Mouse (Mus musculus): ENCODE results near the gene Pcbd2. TPM values are rescaled to one million over a fixed set of nuclear protein-coding genes. Genes with fewer than 3 reads are reported as not detected.

Pcbd2 gene
- polyA plus RNA-seq, 1 experiment from 2014 or later: 30.4 TPM

- no peaks in the 10 kb centered on the region for H3K27me3 ChIP-seq (ENCODE audit: insufficient read depth, poor library complexity, severe bottlenecking)
- DNase-seq (ENCODE audit: low spot score): no peak
- H3K36me3 ChIP-seq: no peaks in the 10 kb centered on the region
- no peaks in the 10 kb centered on the region for H3K9me3 ChIP-seq
- WGBS: 83% methylated on average over 6 of the region's 6 CpGs
- peaks cover 17% of the 10 kb centered on the region for H3K4me1 ChIP-seq (replicated peaks)
- H3K27ac ChIP-seq: no peak overlapping the region
- H3K4me3 ChIP-seq: no peak overlapping the region
Observed at GRCm38 (mm10) chr13:55757645-55758044, 30.5 kb downstream of the Pcbd2 start.

DNA sequence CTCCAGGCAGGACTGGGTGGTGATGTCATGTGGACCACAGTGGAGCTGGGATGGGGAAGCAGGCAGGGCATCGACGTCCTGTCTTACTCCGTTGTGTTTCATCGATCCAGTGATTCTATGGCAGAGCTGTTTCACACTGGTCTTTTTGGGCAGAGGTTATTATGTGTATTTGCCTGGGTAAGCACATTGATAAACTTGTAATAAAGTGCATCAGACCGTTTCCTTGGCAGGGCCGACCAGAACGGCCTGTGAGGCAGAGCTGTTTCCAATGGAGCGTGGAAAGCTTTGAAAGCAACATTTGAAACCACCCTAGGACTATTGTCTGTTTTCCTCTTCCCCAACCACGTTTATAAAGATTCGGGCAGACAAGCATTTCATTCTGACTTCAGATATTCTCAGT is 33.4 kb downstream of the Pcbd2 start:
- no peak for DNase-seq (ENCODE audit: low spot score)
- Histone ChIP-seq H3K4me3 (no peak overlapping the region), H3K36me3 (no peaks in the 10 kb centered on the region), H3K27me3 (ENCODE audit: insufficient read depth, poor library complexity, severe bottlenecking) (no peaks in the 10 kb centered on the region), H3K9me3 (no peaks in the 10 kb centered on the region), H3K27ac (no peak overlapping the region), H3K4me1 (replicated peaks) (peaks cover 17% of the 10 kb centered on the region)
- WGBS: 49% methylated on average over 10 of the region's 10 CpGs

DNA sequence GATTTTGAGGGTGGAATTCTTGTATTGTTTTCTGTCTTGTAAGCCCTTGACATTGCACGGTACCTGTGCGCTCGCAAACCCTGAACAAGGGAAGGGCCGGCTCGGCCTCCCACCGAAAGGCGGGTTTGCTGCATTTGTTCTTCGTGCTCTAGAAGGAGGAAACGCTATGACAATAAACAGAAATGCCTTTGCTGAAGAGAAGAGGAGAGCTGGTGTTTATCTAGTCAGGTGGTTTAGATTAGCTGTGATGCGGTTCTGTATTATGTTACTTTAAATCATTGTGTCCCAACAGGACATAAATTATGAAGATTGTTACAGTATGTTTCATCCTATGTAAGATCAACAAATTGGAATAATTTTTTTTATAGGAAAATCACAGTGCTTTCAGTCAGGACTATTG is 34.3 kb downstream of the Pcbd2 start:
- 82% methylated on average over 10 of the region's 10 CpGs for WGBS
- no peak overlapping the region for H3K4me3 ChIP-seq
- no peak overlapping the region for H3K27ac ChIP-seq
- no peaks in the 10 kb centered on the region for H3K27me3 ChIP-seq (ENCODE audit: insufficient read depth, poor library complexity, severe bottlenecking)
- peaks cover 15% of the 10 kb centered on the region for H3K4me1 ChIP-seq (replicated peaks)
- DNase-seq (ENCODE audit: low spot score): no peak
- no peaks in the 10 kb centered on the region for H3K36me3 ChIP-seq
- no peaks in the 10 kb centered on the region for H3K9me3 ChIP-seq

DNA sequence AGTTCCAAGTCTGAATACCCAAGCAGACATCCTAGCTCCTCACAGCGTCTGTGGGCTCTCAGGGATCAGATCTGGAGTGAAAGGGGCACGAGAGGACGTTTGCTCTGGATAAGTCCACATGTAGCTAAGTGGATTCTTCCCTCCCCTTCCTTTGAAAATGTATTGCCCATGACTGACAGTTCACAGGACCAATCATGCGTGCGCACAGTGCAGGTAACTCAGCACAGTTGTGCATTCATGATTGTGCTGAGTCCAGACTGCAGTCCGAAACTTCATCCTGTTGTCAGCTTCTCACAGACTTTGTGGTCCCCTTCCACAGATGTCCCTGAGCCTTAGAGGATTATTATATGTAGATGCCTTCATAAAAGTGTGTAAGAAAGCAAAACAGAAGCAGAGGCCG is 47.2 kb downstream of the Pcbd2 start:
- no peak overlapping the region for H3K27ac ChIP-seq
- no peaks in the 10 kb centered on the region for H3K27me3 ChIP-seq (ENCODE audit: insufficient read depth, poor library complexity, severe bottlenecking)
- 86% methylated on average over 7 of the region's 7 CpGs for WGBS
- 0 out of 2 replicates have a peak, but pooled peaks cover 7% of the 10 kb centered on the region for H3K4me1 ChIP-seq (replicated peaks)
- H3K4me3 ChIP-seq: no peak overlapping the region
- no peak for DNase-seq (ENCODE audit: low spot score)
- no peaks in the 10 kb centered on the region for H3K9me3 ChIP-seq
- no peaks in the 10 kb centered on the region for H3K36me3 ChIP-seq

DNA sequence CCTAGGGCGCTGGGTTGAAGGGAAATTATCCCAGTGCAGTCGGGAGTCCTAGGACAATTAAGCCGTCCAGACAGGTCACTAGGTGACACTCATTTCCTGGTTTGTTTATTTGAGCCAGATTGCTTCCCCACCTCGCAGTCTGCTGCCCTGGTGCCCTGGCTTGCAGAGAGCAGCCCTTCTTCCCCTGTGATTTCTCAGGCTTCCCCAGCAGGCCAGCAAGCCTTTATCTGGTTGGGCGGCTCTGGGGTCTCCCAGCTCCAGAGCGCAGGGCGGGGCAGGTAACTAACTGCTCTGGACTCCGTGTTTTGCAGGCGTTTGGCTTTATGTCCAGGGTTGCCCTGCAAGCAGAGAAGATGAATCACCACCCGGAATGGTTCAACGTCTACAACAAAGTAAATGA is 47.9 kb downstream of the Pcbd2 start:
- no peak overlapping the region for H3K27ac ChIP-seq
- 0 out of 2 replicates have a peak, but pooled peaks cover 7% of the 10 kb centered on the region for H3K4me1 ChIP-seq (replicated peaks)
- 67% methylated on average over 11 of the region's 11 CpGs for WGBS
- no peaks in the 10 kb centered on the region for H3K36me3 ChIP-seq
- no peak overlapping the region for H3K4me3 ChIP-seq
- no peaks in the 10 kb centered on the region for H3K9me3 ChIP-seq
- no peaks in the 10 kb centered on the region for H3K27me3 ChIP-seq (ENCODE audit: insufficient read depth, poor library complexity, severe bottlenecking)
- no peak for DNase-seq (ENCODE audit: low spot score)

GRCm38 (mm10) chr13:55784268-55784667 is 57.1 kb downstream of the Pcbd2 start, which contains the start of gene Catsper3:
Gene Catsper3 (plus strand): TSS chr13:55784568.
- Histone ChIP-seq H3K4me3 (no peak within 1 kb of the TSS), H3K4me1 (replicated peaks) (no peaks in the 10 kb centered on the region), H3K27ac (no peak within 1 kb of the TSS), H3K9me3 (0 out of 2 replicates have a peak, but pooled peaks cover 3% of the 10 kb centered on the region), H3K36me3 (no peaks in the 10 kb centered on the region), H3K27me3 (ENCODE audit: insufficient read depth, poor library complexity, severe bottlenecking) (no peaks in the 10 kb centered on the region)
- WGBS: 88% methylated on average over 3 of the region's 3 CpGs
- no peak for DNase-seq (ENCODE audit: low spot score)

GRCm38 (mm10) chr13:55786120-55786519 is 59.0 kb downstream of the Pcbd2 start:
- Histone ChIP-seq H3K36me3 (no peaks in the 10 kb centered on the region), H3K27me3 (ENCODE audit: insufficient read depth, poor library complexity, severe bottlenecking) (no peaks in the 10 kb centered on the region), H3K4me1 (replicated peaks) (no peaks in the 10 kb centered on the region), H3K27ac (no peak overlapping the region), H3K9me3 (0 out of 2 replicates have a peak, but pooled peaks cover 3% of the 10 kb centered on the region), H3K4me3 (no peak overlapping the region)
- no peak for DNase-seq (ENCODE audit: low spot score)
- WGBS: 82% methylated on average over 11 of the region's 11 CpGs

DNA sequence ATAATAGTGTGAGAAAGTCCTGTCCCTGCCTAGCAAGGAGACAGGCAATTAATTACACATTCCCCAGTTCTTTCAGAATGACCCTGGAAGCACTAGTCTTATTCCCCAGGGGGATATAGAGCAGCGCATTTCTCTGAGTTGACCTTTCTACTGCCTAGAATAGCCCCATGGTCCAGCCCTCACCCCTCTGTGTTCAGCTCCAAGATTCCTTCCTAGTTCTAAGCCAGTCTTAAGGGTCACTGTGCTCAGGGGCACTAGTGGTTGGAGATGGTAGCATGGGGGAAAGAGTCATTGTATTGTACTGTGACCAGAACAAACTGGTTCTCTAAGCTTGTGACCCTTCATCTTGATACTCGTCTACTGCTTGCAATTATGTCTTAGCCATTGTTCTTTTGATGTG is 74.1 kb downstream of the Pcbd2 start:
- WGBS: 64% methylated on average over 2 of the region's 2 CpGs
- peaks cover 6% of the 10 kb centered on the region; the same call in 1 of the 2 replicates for H3K9me3 ChIP-seq
- no peak for DNase-seq (ENCODE audit: low spot score)
- no peaks in the 10 kb centered on the region for H3K27me3 ChIP-seq (ENCODE audit: insufficient read depth, poor library complexity, severe bottlenecking)
- no peak overlapping the region for H3K27ac ChIP-seq
- H3K36me3 ChIP-seq: no peaks in the 10 kb centered on the region
- no peak overlapping the region for H3K4me3 ChIP-seq
- H3K4me1 ChIP-seq (replicated peaks): no peaks in the 10 kb centered on the region

GRCm38 (mm10) chr13:55803973-55804372 is 76.8 kb downstream of the Pcbd2 start:
- WGBS: 93% methylated on average over 1 of the region's 1 CpGs
- Histone ChIP-seq H3K4me3 (no peak overlapping the region), H3K27ac (no peak overlapping the region)

DNA sequence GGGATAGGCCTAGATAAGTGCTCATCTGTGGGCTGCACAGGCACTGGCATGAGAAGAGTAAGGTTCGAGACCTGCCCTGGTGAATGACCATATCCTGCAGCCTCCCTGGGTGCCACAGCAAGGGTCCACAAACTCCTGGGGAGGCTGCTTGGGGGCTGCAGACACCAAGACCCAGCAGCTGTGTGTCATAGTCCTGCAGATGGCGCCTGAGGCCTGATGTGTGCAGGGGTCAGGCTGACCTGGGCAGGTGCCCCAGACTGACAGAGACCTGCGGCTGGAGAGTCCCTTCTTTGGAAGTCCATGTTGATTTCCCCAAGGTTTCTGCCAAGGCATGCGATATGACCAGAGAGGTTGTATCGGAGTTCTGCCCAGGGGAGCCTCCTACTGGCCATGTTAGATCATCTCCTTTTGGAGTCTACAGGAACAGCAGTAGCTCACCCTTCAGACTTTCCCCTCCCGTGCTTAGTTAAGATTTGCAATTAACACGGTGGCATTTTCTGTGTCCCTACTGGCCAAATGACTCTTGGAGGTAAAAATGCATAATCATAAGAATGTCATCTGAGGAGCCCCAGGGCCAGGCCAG is 82.0 kb downstream of the Pcbd2 start:
- Histone ChIP-seq H3K27me3 (ENCODE audit: insufficient read depth, poor library complexity, severe bottlenecking) (no peaks in the 10 kb centered on the region; the same call in 1 of the 2 replicates), H3K36me3 (no peaks in the 10 kb centered on the region), H3K4me3 (no peak overlapping the region), H3K4me1 (replicated peaks) (0 out of 2 replicates have a peak, but pooled peaks cover 4% of the 10 kb centered on the region), H3K27ac (no peak overlapping the region), H3K9me3 (no peaks in the 10 kb centered on the region)
- DNase-seq (ENCODE audit: low spot score): no peak
- WGBS: 72% methylated on average over 7 of the region's 7 CpGs

More at GRCm38 (mm10) chr13:55803973-55804372, 76.8 kb downstream of the Pcbd2 start:
- peaks cover 6% of the 10 kb centered on the region; the same call in 1 of the 2 replicates for H3K9me3 ChIP-seq
- no peak for DNase-seq (ENCODE audit: low spot score)
- H3K36me3 ChIP-seq: no peaks in the 10 kb centered on the region
- no peaks in the 10 kb centered on the region for H3K4me1 ChIP-seq (replicated peaks)
- H3K27me3 ChIP-seq (ENCODE audit: insufficient read depth, poor library complexity, severe bottlenecking): no peaks in the 10 kb centered on the region

GRCm38 (mm10) chr13:55809707-55810106 is 82.5 kb downstream of the Pcbd2 start:
- no peaks in the 10 kb centered on the region for H3K36me3 ChIP-seq
- no peak for DNase-seq (ENCODE audit: low spot score)
- H3K27ac ChIP-seq: no peak overlapping the region
- no peak overlapping the region for H3K4me3 ChIP-seq
- no peaks in the 10 kb centered on the region for H3K9me3 ChIP-seq
- no peaks in the 10 kb centered on the region; the same call in 1 of the 2 replicates for H3K27me3 ChIP-seq (ENCODE audit: insufficient read depth, poor library complexity, severe bottlenecking)
- 92% methylated on average over 10 of the region's 10 CpGs for WGBS
- H3K4me1 ChIP-seq (replicated peaks): 0 out of 2 replicates have a peak, but pooled peaks cover 4% of the 10 kb centered on the region

DNA sequence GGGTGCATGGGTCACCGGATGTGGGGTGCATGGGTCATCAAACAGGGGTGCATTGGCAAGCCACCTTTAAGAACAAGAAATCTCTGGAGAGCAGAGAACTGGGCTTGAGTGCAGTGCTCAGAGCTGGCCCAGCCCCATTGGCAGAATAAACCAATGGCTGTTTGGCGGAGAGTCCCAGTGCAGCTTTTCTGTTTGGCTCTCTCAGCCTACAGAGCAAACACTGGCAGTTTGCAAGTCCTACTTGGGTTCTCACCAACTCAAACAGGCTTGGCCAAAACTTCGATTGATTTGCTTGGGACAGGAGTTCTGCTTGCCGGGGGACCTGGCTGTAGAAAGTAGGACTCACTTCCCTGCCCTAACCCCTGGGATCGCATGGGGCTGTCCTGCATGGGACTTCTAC is 83.8 kb downstream of the Pcbd2 start:
- DNase-seq (ENCODE audit: low spot score): no peak
- H3K27me3 ChIP-seq (ENCODE audit: insufficient read depth, poor library complexity, severe bottlenecking): no peaks in the 10 kb centered on the region; the same call in 1 of the 2 replicates
- no peaks in the 10 kb centered on the region for H3K9me3 ChIP-seq
- no peak overlapping the region for H3K4me3 ChIP-seq
- WGBS: 81% methylated on average over 5 of the region's 5 CpGs
- no peak overlapping the region for H3K27ac ChIP-seq
- 0 out of 2 replicates have a peak, but pooled peaks cover 4% of the 10 kb centered on the region for H3K4me1 ChIP-seq (replicated peaks)
- no peaks in the 10 kb centered on the region for H3K36me3 ChIP-seq

DNA sequence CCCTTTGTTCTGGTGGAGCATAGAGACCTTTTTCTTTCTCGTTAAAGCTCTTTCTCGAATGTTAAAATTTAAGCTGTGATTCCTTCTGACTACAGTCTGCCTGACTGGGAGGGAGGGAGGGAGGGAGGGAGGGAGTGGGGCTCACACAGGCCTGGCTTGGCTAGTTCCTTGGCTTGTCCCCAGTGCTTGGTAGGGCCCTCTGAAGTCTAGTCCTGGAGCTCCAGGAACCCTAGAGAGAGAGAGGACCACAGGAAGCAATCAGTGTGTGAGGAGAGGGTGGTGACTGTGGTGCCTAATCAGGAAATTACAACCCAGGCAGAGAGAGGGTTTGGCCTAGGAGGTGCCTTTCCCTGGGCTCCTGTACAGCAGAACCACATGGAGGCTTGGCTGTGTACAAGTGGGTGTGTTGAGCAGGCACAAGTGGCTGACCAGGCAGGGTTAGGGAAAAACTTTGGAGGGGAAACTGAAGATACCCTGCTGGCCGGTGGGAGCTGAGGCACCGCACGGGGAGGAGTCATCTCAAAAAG is 86.4 kb downstream of the Pcbd2 start:
- H3K9me3 ChIP-seq: no peaks in the 10 kb centered on the region
- H3K36me3 ChIP-seq: no peaks in the 10 kb centered on the region
- WGBS: 78% methylated on average over 5 of the region's 5 CpGs
- no peak overlapping the region for H3K27ac ChIP-seq
- 0 out of 2 replicates have a peak, but pooled peaks cover 4% of the 10 kb centered on the region for H3K4me1 ChIP-seq (replicated peaks)
- DNase-seq (ENCODE audit: low spot score): no peak
- no peak overlapping the region for H3K4me3 ChIP-seq
- H3K27me3 ChIP-seq (ENCODE audit: insufficient read depth, poor library complexity, severe bottlenecking): peaks cover 11% of the 10 kb centered on the region

All from hindbrain, embryonic 10.5 days (tissue).